Mouse (Mus musculus): ENCODE measurements around the gene Acaa1a. TPM values are rescaled to one million over a fixed set of nuclear protein-coding genes. Genes with fewer than 3 reads are reported as not detected.
A peak's percentile ranks its signal among the peaks of the same experiment; 100 is the strongest.
"Not testable (repeated sequence)": the region's sequence is repeated elsewhere in the genome, so short reads cannot be mapped to it uniquely, and the experiment has no call there.

The Acaa1a gene
- total RNA-seq, 2 experiments from 2014 or later: 32.5 to 37.2 TPM

GRCm38 (mm10) chr9:119338350-119338749 is 1.1 kb upstream of the Acaa1a start:
- no peak for ATAC-seq (ENCODE audit: poor library complexity, severe bottlenecking)

GRCm38 (mm10) chr9:119339106-119339505 is 370 bp upstream of the Acaa1a start:
- ATAC-seq (ENCODE audit: poor library complexity, severe bottlenecking): no peak

- peak; percentile 1; the same call in 1 of the 2 replicates for ATAC-seq (ENCODE audit: poor library complexity, severe bottlenecking)
Observed at GRCm38 (mm10) chr9:119340212-119340580, 720 bp downstream of the Acaa1a start.

- peak; percentile 80 for ATAC-seq (ENCODE audit: poor library complexity, severe bottlenecking)
Observed at GRCm38 (mm10) chr9:119340909-119341816, 1.7 kb downstream of the Acaa1a start, which contains the start of gene Myd88. Myd88 (minus strand) TSS chr9:119341411.

- no peak for ATAC-seq (ENCODE audit: poor library complexity, severe bottlenecking)
Observed at GRCm38 (mm10) chr9:119342728-119343127, 3.3 kb downstream of the Acaa1a start.

- no peak for ATAC-seq (ENCODE audit: poor library complexity, severe bottlenecking)
Observed at GRCm38 (mm10) chr9:119346376-119346775, 6.9 kb downstream of the Acaa1a start.

- ATAC-seq (ENCODE audit: poor library complexity, severe bottlenecking): no peak
Observed at GRCm38 (mm10) chr9:119350531-119350930, 11.1 kb downstream of the Acaa1a start.

- no peak for ATAC-seq (ENCODE audit: poor library complexity, severe bottlenecking)
Observed at GRCm38 (mm10) chr9:119350947-119351705, 11.7 kb downstream of the Acaa1a start.

- peak; percentile 99 for ATAC-seq (ENCODE audit: poor library complexity, severe bottlenecking)
Observed at GRCm38 (mm10) chr9:119352060-119352459, 12.6 kb downstream of the Acaa1a start.

- no peak for ATAC-seq (ENCODE audit: poor library complexity, severe bottlenecking)
Observed at GRCm38 (mm10) chr9:119353926-119354325, 14.4 kb downstream of the Acaa1a start.

GRCm38 (mm10) chr9:119355943-119356342 is 16.5 kb downstream of the Acaa1a start:
- ATAC-seq (ENCODE audit: poor library complexity, severe bottlenecking): no peak

GRCm38 (mm10) chr9:119357331-119358057 is 18.0 kb downstream of the Acaa1a start, which contains the start of gene Xylb:
Xylb (plus strand) TSS chr9:119357381.
- peak; percentile 99 for ATAC-seq (ENCODE audit: poor library complexity, severe bottlenecking)

GRCm38 (mm10) chr9:119358058-119358429 is 18.6 kb downstream of the Acaa1a start:
- no peak for ATAC-seq (ENCODE audit: poor library complexity, severe bottlenecking)

- ATAC-seq (ENCODE audit: poor library complexity, severe bottlenecking): no peak
Observed at GRCm38 (mm10) chr9:119361416-119361815, 21.9 kb downstream of the Acaa1a start.

- ATAC-seq (ENCODE audit: poor library complexity, severe bottlenecking): no peak
Observed at GRCm38 (mm10) chr9:119363229-119363628, 23.8 kb downstream of the Acaa1a start.

- ATAC-seq (ENCODE audit: poor library complexity, severe bottlenecking): peak; percentile 97
Observed at GRCm38 (mm10) chr9:119365284-119365683, 25.8 kb downstream of the Acaa1a start, which contains the start of gene Slc22a14. Slc22a14 (minus strand) TSS chr9:119365553.

GRCm38 (mm10) chr9:119368367-119368766 is 28.9 kb downstream of the Acaa1a start:
- no peak for ATAC-seq (ENCODE audit: poor library complexity, severe bottlenecking)

- not testable (repeated sequence) for ATAC-seq (ENCODE audit: poor library complexity, severe bottlenecking)
Observed at GRCm38 (mm10) chr9:119370770-119371169, 31.3 kb downstream of the Acaa1a start.

GRCm38 (mm10) chr9:119371251-119371650 is 31.8 kb downstream of the Acaa1a start:
- no peak for ATAC-seq (ENCODE audit: poor library complexity, severe bottlenecking)

- ATAC-seq (ENCODE audit: poor library complexity, severe bottlenecking): no peak
Observed at GRCm38 (mm10) chr9:119375008-119375407, 35.5 kb downstream of the Acaa1a start.

GRCm38 (mm10) chr9:119375556-119375955 is 36.1 kb downstream of the Acaa1a start:
- ATAC-seq (ENCODE audit: poor library complexity, severe bottlenecking): no peak
